Mouse (Mus musculus) midbrain, embryonic 14.5 days (tissue): ENCODE results near the gene Ints11. TPM values are rescaled to one million over a fixed set of nuclear protein-coding genes. Genes with fewer than 3 reads are reported as not detected.
A peak's percentile ranks its signal among the peaks of the same experiment; 100 is the strongest.

Experiments
- ATAC-seq: fragments of 200-750 bp; cut with Nextera tagmentation; 2 replicates; pipeline ENCODE4 v1.8.0; 2017; ENCODE audit warnings: moderate number of reproducible peaks, moderate library complexity; ENCODE audit not compliant: low FRiP score, low TSS enrichment
- DNase-seq: peaks from one replicate; pipeline ENCODE4 v3.0.0-alpha.2; 2015
- H3K27ac ChIP-seq: fragments of 300-500 bp; sonication (generic); replicated peaks from 2 replicates; pipeline ENCODE4 v1.5.1; 2014; ENCODE audit warnings: mild to moderate bottlenecking, low read depth, low read length, moderate library complexity
- H3K27me3 ChIP-seq: fragments of 300-500 bp; sonication (generic); 2 replicates; pipeline ENCODE4 v1.6.1; 2014; ENCODE audit warnings: low read length, control low read depth, mixed read lengths; ENCODE audit not compliant: control insufficient read depth, insufficient read depth
- H3K36me3 ChIP-seq: fragments of 300-500 bp; sonication (generic); 2 replicates; pipeline ENCODE4 v1.6.1; 2014; ENCODE audit warnings: low read length, control low read depth; ENCODE audit not compliant: control insufficient read depth, insufficient read depth
- H3K4me1 ChIP-seq: fragments of 300-500 bp; sonication (generic); 2 replicates; pipeline ENCODE4 v1.6.1; 2014; ENCODE audit warnings: mild to moderate bottlenecking, antibody characterized with exemption, low read length, control low read depth; ENCODE audit not compliant: control insufficient read depth, insufficient read depth
- H3K4me2 ChIP-seq: fragments of 300-500 bp; sonication (generic); 2 replicates; pipeline ENCODE4 v1.6.1; 2014; ENCODE audit warnings: mild to moderate bottlenecking, low read length, moderate library complexity
- H3K4me3 ChIP-seq: fragments of 300-500 bp; sonication (generic); replicated peaks from 2 replicates; pipeline ENCODE4 v1.5.1; 2014; ENCODE audit warnings: low read depth, low read length
- H3K9ac ChIP-seq: fragments of 300-500 bp; sonication (generic); replicated peaks from 2 replicates; pipeline ENCODE4 v1.6.1; 2014; ENCODE audit warnings: mild to moderate bottlenecking, low read length, moderate library complexity
- H3K9me3 ChIP-seq: fragments of 300-500 bp; sonication (generic); 2 replicates; pipeline ENCODE4 v1.6.1; 2016; ENCODE audit warnings: low read length, control low read depth, mixed read lengths; ENCODE audit not compliant: control insufficient read depth
- WGBS: fragments of 180-500 bp; shearing (Covaris S2); extraction: QIAGEN DNeasy Blood & Tissue Kit; methylation state at CpG from one replicate; pipeline ENCODE4 v1.1.7; 2014; 5-methylcytosine and 5-hydroxymethylcytosine counted together
- polyA plus RNA-seq: library from polyadenylated mRNA; unstranded; fragments of >200 nt; fragmentation: Nextera tagmentation; extraction: Ambion mirVana; gene quantifications from 2 replicates; pipeline ENCODE4 v1.2.1, GENCODE M21; 2014

Gene Ints11
- polyA plus RNA-seq, 1 experiment from 2014 or later = 78.2 TPM

- Histone ChIP-seq H3K9me3 (no peaks in the 10 kb centered on the region), H3K4me1 (peaks cover 12% of the 10 kb centered on the region), H3K9ac (no peak overlapping the region), H3K4me3 (no peak overlapping the region), H3K36me3 (peaks cover 43% of the 10 kb centered on the region), H3K4me2 (no peak overlapping the region), H3K27ac (no peak overlapping the region), H3K27me3 (no peaks in the 10 kb centered on the region)
- DNase-seq (no peak), ATAC-seq (no peak)
- WGBS = 94% methylated on average over 7 of the region's 7 CpGs
These were observed 2.1 kb downstream of the Ints11 start for GRCm38 (mm10) chr4:155871404-155871803.

- no peak overlapping the region for H3K27ac ChIP-seq
- H3K4me3 ChIP-seq = no peak overlapping the region
- DNase-seq (no peak), ATAC-seq (no peak)
- H3K4me1 ChIP-seq = no peaks in the 10 kb centered on the region
- no peak overlapping the region for H3K9ac ChIP-seq
- whole genome bisulfite sequencing = 87% methylated on average over 3 of the region's 3 CpGs
- H3K4me2 ChIP-seq = no peak overlapping the region
- H3K9me3 ChIP-seq = no peaks in the 10 kb centered on the region
- H3K36me3 ChIP-seq = peaks cover 51% of the 10 kb centered on the region
- H3K27me3 ChIP-seq = no peaks in the 10 kb centered on the region
These were observed 14.2 kb downstream of the Ints11 start for GRCm38 (mm10) chr4:155883587-155883986.

GRCm38 (mm10) chr4:155886330-155886729, 17.0 kb downstream of the Ints11 start:
- Histone ChIP-seq H3K27me3 (no peaks in the 10 kb centered on the region), H3K27ac (no peak overlapping the region), H3K36me3 (peaks cover 60% of the 10 kb centered on the region), H3K4me3 (no peak overlapping the region), H3K4me2 (no peak overlapping the region), H3K9me3 (no peaks in the 10 kb centered on the region), H3K4me1 (peaks cover 9% of the 10 kb centered on the region), H3K9ac (no peak overlapping the region)
- no peak for ATAC-seq
- WGBS = 93% methylated on average over 5 of the region's 5 CpGs
- DNase-seq = no peak

- Histone ChIP-seq H3K4me1 (peaks cover 9% of the 10 kb centered on the region), H3K9ac (no peak overlapping the region), H3K9me3 (no peaks in the 10 kb centered on the region), H3K4me3 (no peak overlapping the region), H3K36me3 (peaks cover 57% of the 10 kb centered on the region), H3K4me2 (no peak overlapping the region), H3K27ac (no peak overlapping the region), H3K27me3 (no peaks in the 10 kb centered on the region)
- 91% methylated on average over 10 of the region's 10 CpGs for WGBS
- ATAC-seq (no peak), DNase-seq (no peak)
These were observed 18.3 kb downstream of the Ints11 start for GRCm38 (mm10) chr4:155887674-155888073.

- 96% methylated on average over 9 of the region's 9 CpGs for WGBS
- H3K27ac ChIP-seq = no peak overlapping the region
- peaks cover 9% of the 10 kb centered on the region for H3K4me1 ChIP-seq
- no peak overlapping the region for H3K4me2 ChIP-seq
- no peaks in the 10 kb centered on the region for H3K9me3 ChIP-seq
- no peak overlapping the region for H3K9ac ChIP-seq
- no peak overlapping the region for H3K4me3 ChIP-seq
- ATAC-seq (no peak), DNase-seq (no peak)
- H3K36me3 ChIP-seq = peaks cover 57% of the 10 kb centered on the region
- no peaks in the 10 kb centered on the region for H3K27me3 ChIP-seq
These were observed 18.8 kb downstream of the Ints11 start for GRCm38 (mm10) chr4:155888181-155888580.

GRCm38 (mm10) chr4:155889316-155889715, 20.0 kb downstream of the Ints11 start:
- no peaks in the 10 kb centered on the region for H3K9me3 ChIP-seq
- H3K27ac ChIP-seq = no peak overlapping the region
- H3K4me2 ChIP-seq = no peak overlapping the region
- 87% methylated on average over 5 of the region's 5 CpGs for WGBS
- no peak for ATAC-seq
- no peak for DNase-seq
- peaks cover 21% of the 10 kb centered on the region for H3K4me1 ChIP-seq
- H3K9ac ChIP-seq = no peak overlapping the region
- no peak overlapping the region for H3K4me3 ChIP-seq
- H3K27me3 ChIP-seq = no peaks in the 10 kb centered on the region
- H3K36me3 ChIP-seq = peaks cover 53% of the 10 kb centered on the region

GRCm38 (mm10) chr4:155891011-155891471, 21.7 kb downstream of the Ints11 start:
- Histone ChIP-seq H3K9me3 (no peaks in the 10 kb centered on the region), H3K36me3 (peaks cover 45% of the 10 kb centered on the region), H3K9ac (peak overlapping the region; percentile 69), H3K4me3 (peak overlapping the region; percentile 98), H3K4me2 (peak overlapping the region; percentile 99), H3K27me3 (no peaks in the 10 kb centered on the region), H3K27ac (peak overlapping the region; percentile 99; the same call in 1 of the 2 replicates), H3K4me1 (peaks cover 36% of the 10 kb centered on the region)
- ATAC-seq = no peak
- under 1% methylated on average over 34 of the region's 34 CpGs for WGBS
- DNase-seq = no peak

- H3K9me3 ChIP-seq = no peaks in the 10 kb centered on the region
- under 1% methylated on average over 52 of the region's 52 CpGs for WGBS
- peak within 1 kb of the TSS; percentile 98 for H3K4me3 ChIP-seq
- no peaks in the 10 kb centered on the region for H3K27me3 ChIP-seq
- H3K27ac ChIP-seq = peak within 1 kb of the TSS; percentile 99
- DNase-seq = peak; percentile 99
- H3K4me1 ChIP-seq = peaks cover 36% of the 10 kb centered on the region
- peaks cover 45% of the 10 kb centered on the region for H3K36me3 ChIP-seq
- H3K4me2 ChIP-seq = peak within 1 kb of the TSS; percentile 99
- ATAC-seq = peak; percentile 89
- peak within 1 kb of the TSS; percentile 92 for H3K9ac ChIP-seq
These were observed 22.2 kb downstream of the Ints11 start, which contains the start of the genes Pusl1 and Acap3 for GRCm38 (mm10) chr4:155891551-155892001. Pusl1 (minus strand) TSS chr4:155891781. Acap3 (plus strand) TSS chr4:155891822.

- under 1% methylated on average over 56 of the region's 56 CpGs for WGBS
- H3K9ac ChIP-seq = peak overlapping the region; percentile 92
- no peaks in the 10 kb centered on the region for H3K27me3 ChIP-seq
- peaks cover 36% of the 10 kb centered on the region for H3K4me1 ChIP-seq
- peaks cover 45% of the 10 kb centered on the region for H3K36me3 ChIP-seq
- H3K4me3 ChIP-seq = peak overlapping the region; percentile 98
- ATAC-seq (peak; percentile 90), DNase-seq (peak; percentile 95)
- no peaks in the 10 kb centered on the region for H3K9me3 ChIP-seq
- H3K4me2 ChIP-seq = peak overlapping the region; percentile 99
- H3K27ac ChIP-seq = peak overlapping the region; percentile 99
These were observed 22.7 kb downstream of the Ints11 start for GRCm38 (mm10) chr4:155892017-155892416.
